Comparison of ENCODE assay signal across 8 mouse cellular contexts in genomic region chr2:170347131-170347765, GRCm38 (mm10).
A peak's percentile ranks its signal among the peaks of the same experiment; 100 is the strongest.
DNase-seq lines count a peak whose midpoint lies in the region; ATAC-seq and TF ChIP-seq lines count a peak whose summit lies in the region.

No protein-coding gene starts in this region.

- H3K27ac ChIP-seq in forebrain, embryonic 10.5 days: no peak overlapping the region
- H3K27ac ChIP-seq in forebrain, embryonic 15.5 days (replicated peaks): no peak overlapping the region
- H3K27ac ChIP-seq in heart, postnatal 0 days (ENCODE audit: low read depth): no peak overlapping the region
- H3K27ac ChIP-seq in liver, postnatal 0 days (ENCODE audit: low read depth): no peak overlapping the region

- peaks cover 45% of the 10 kb centered on the region for H3K4me1 ChIP-seq in forebrain, embryonic 10.5 days
- peaks cover 32% of the 10 kb centered on the region for H3K4me1 ChIP-seq in forebrain, embryonic 15.5 days
- H3K4me1 ChIP-seq in heart, postnatal 0 days (ENCODE audit: control insufficient read depth, insufficient read depth): no peaks in the 10 kb centered on the region
- H3K4me1 ChIP-seq in liver, postnatal 0 days (ENCODE audit: insufficient read depth): peaks cover 28% of the 10 kb centered on the region

- H3K4me2 ChIP-seq in forebrain, embryonic 15.5 days (replicated peaks): no peak overlapping the region
- H3K4me2 ChIP-seq in heart, postnatal 0 days (ENCODE audit: low read depth, low read length): no peak overlapping the region
- no peak overlapping the region for H3K4me2 ChIP-seq in liver, postnatal 0 days (ENCODE audit: low read depth, low read length)

- peak; percentile 73 for TF ChIP-seq CTCF in heart, postnatal 0 days (IDR thresholded peaks at IDR 0.05; ENCODE audit: low read depth)
- TF ChIP-seq CTCF in liver, postnatal 0 days (IDR thresholded peaks at IDR 0.05; ENCODE audit: low read depth): peak; percentile 82

- no peaks in the 10 kb centered on the region for H3K36me3 ChIP-seq in forebrain, embryonic 10.5 days (replicated peaks)
- H3K36me3 ChIP-seq in forebrain, embryonic 15.5 days: no peaks in the 10 kb centered on the region
- no peaks in the 10 kb centered on the region for H3K36me3 ChIP-seq in heart, postnatal 0 days (replicated peaks; ENCODE audit: control insufficient read depth, insufficient read depth, low read length)
- H3K36me3 ChIP-seq in liver, postnatal 0 days (replicated peaks; ENCODE audit: insufficient read depth, low read length): no peaks in the 10 kb centered on the region

- H3K27me3 ChIP-seq in forebrain, embryonic 10.5 days (ENCODE audit: poor library complexity, severe bottlenecking): no peaks in the 10 kb centered on the region; the same call in none of the 2 replicates
- H3K27me3 ChIP-seq in forebrain, embryonic 15.5 days: no peaks in the 10 kb centered on the region
- H3K27me3 ChIP-seq in heart, postnatal 0 days (ENCODE audit: control insufficient read depth, insufficient read depth, low read length): no peaks in the 10 kb centered on the region
- H3K27me3 ChIP-seq in liver, postnatal 0 days (ENCODE audit: insufficient read depth, low read length): no peaks in the 10 kb centered on the region

- WGBS in forebrain, embryonic 10.5 days: 54% methylated on average over 8 of the region's 8 CpGs
- WGBS in forebrain, embryonic 15.5 days: 39% methylated on average over 8 of the region's 8 CpGs
- 23% methylated on average over 8 of the region's 8 CpGs for WGBS in heart, postnatal 0 days
- 36% methylated on average over 8 of the region's 8 CpGs for WGBS in liver, postnatal 0 days (ENCODE audit: insufficient replicate concordance)

- no peak overlapping the region for H3K4me3 ChIP-seq in forebrain, embryonic 10.5 days
- H3K4me3 ChIP-seq in forebrain, embryonic 15.5 days: no peak overlapping the region
- H3K4me3 ChIP-seq in heart, postnatal 0 days (ENCODE audit: low read depth, low read length): no peak overlapping the region
- no peak overlapping the region for H3K4me3 ChIP-seq in liver, postnatal 0 days (ENCODE audit: low read depth, low read length)

- no peaks in the 10 kb centered on the region for H3K9me3 ChIP-seq in forebrain, embryonic 10.5 days
- H3K9me3 ChIP-seq in forebrain, embryonic 15.5 days: no peaks in the 10 kb centered on the region
- no peaks in the 10 kb centered on the region for H3K9me3 ChIP-seq in heart, postnatal 0 days (replicated peaks; ENCODE audit: control insufficient read depth, low read length)
- no peaks in the 10 kb centered on the region for H3K9me3 ChIP-seq in liver, postnatal 0 days (ENCODE audit: low read length)

- no peak for ATAC-seq in forebrain, embryonic 15.5 days (replicated peaks)
- ATAC-seq in heart, postnatal 0 days (ENCODE audit: insufficient read depth, low read depth): no peak
- ATAC-seq in liver, postnatal 0 days: no peak

- H3K9ac ChIP-seq in forebrain, embryonic 15.5 days (replicated peaks): no peak overlapping the region
- H3K9ac ChIP-seq in heart, postnatal 0 days (replicated peaks; ENCODE audit: low read depth, low read length): no peak overlapping the region
- no peak overlapping the region for H3K9ac ChIP-seq in liver, postnatal 0 days (replicated peaks)

- peak; percentile 57 for DNase-seq in forebrain, embryonic 10.5 days (ENCODE audit: extremely low spot score, low spot score)
- peak; percentile 48 to 72 for DNase-seq in right cerebral cortex, postnatal 10 days (ENCODE audit: low spot score in 2 of 2)
- no peak for DNase-seq in right cerebral cortex, postnatal 25 days
- DNase-seq in c-Kit-positive CD71-positive TER-119-positive erythroid progenitor cells, embryonic 14.5 days (ENCODE audit: low spot score): peak; percentile 21
- DNase-seq in heart, postnatal 0 days (ENCODE audit: low spot score): peak; percentile 38
- DNase-seq in liver, postnatal 0 days: peak; percentile 73
- DNase-seq in thymus, postnatal 0 days (ENCODE audit: low spot score): peak; percentile 72

- no peak for TF ChIP-seq EP300 in heart, postnatal 0 days (IDR thresholded peaks at IDR 0.05; ENCODE audit: low read depth)
- TF ChIP-seq EP300 in liver, postnatal 0 days (IDR thresholded peaks at IDR 0.05; ENCODE audit: low read depth): no peak
